Mouse (Mus musculus) induced T-regulatory cell, adult 2 months (primary cell): ENCODE results near the gene Mafk.
A peak's percentile ranks its signal among the peaks of the same experiment; 100 is the strongest.

Experiments
- DNase-seq: peaks from one replicate; pipeline ENCODE4 v3.0.0-alpha.2; 2012; ENCODE audit warnings: low read depth

Gene Mafk

GRCm38 (mm10) chr5:139796900-139797299, 5.6 kb downstream of the Mafk start:
- DNase-seq: no peak

- no peak for DNase-seq
Measured at GRCm38 (mm10) chr5:139797473-139798167, 6.3 kb downstream of the Mafk start.

GRCm38 (mm10) chr5:139798168-139798900, 7.0 kb downstream of the Mafk start:
- no peak for DNase-seq

GRCm38 (mm10) chr5:139799041-139799440, 7.7 kb downstream of the Mafk start:
- DNase-seq: no peak

- no peak for DNase-seq
Measured at GRCm38 (mm10) chr5:139799801-139800590, 8.7 kb downstream of the Mafk start.

- DNase-seq: no peak
Measured at GRCm38 (mm10) chr5:139801231-139801630, 9.9 kb downstream of the Mafk start.

- no peak for DNase-seq
Measured at GRCm38 (mm10) chr5:139801880-139802279, 10.6 kb downstream of the Mafk start.

- DNase-seq: no peak
Measured at GRCm38 (mm10) chr5:139803165-139803564, 11.9 kb downstream of the Mafk start.

GRCm38 (mm10) chr5:139803601-139804102, 12.3 kb downstream of the Mafk start:
- DNase-seq: peak; percentile 55

- DNase-seq: no peak
Measured at GRCm38 (mm10) chr5:139804107-139804551, 12.8 kb downstream of the Mafk start.

- DNase-seq: no peak
Measured at GRCm38 (mm10) chr5:139804573-139805111, 13.3 kb downstream of the Mafk start.

- no peak for DNase-seq
Measured at GRCm38 (mm10) chr5:139805924-139806323, 14.6 kb downstream of the Mafk start.

GRCm38 (mm10) chr5:139809397-139809796, 18.1 kb downstream of the Mafk start:
- DNase-seq: peak; percentile 42

GRCm38 (mm10) chr5:139811677-139812397, 20.5 kb downstream of the Mafk start:
- no peak for DNase-seq

- DNase-seq: no peak
Measured at GRCm38 (mm10) chr5:139812398-139813125, 21.2 kb downstream of the Mafk start.

GRCm38 (mm10) chr5:139813126-139813490, 21.8 kb downstream of the Mafk start:
- DNase-seq: no peak

GRCm38 (mm10) chr5:139813963-139814381, 22.7 kb downstream of the Mafk start:
- DNase-seq: no peak

GRCm38 (mm10) chr5:139815964-139816363, 24.7 kb downstream of the Mafk start:
- no peak for DNase-seq

GRCm38 (mm10) chr5:139816445-139816844, 25.1 kb downstream of the Mafk start:
- DNase-seq: no peak

GRCm38 (mm10) chr5:139817292-139817691, 26.0 kb downstream of the Mafk start:
- peak; percentile 68 for DNase-seq

- DNase-seq: no peak
Measured at GRCm38 (mm10) chr5:139818056-139818455, 26.7 kb downstream of the Mafk start.
